Mouse (Mus musculus) gastrocnemius, postnatal 14 days (tissue): Measurements from ENCODE around the gene Acot8. TPM values are rescaled to one million over a fixed set of nuclear protein-coding genes. Genes with fewer than 3 reads are reported as not detected.
"Not testable (repeated sequence)": the region's sequence is repeated elsewhere in the genome, so short reads cannot be mapped to it uniquely, and the experiment has no call there.

Experiments
- DNase-seq: peaks from one replicate; pipeline ENCODE4 v3.0.0; 2021; ENCODE audit warnings: mixed read lengths
- intact Hi-C: fragments of 180-260 bp; cut with DNase I; formaldehyde crosslinking; loops from one replicate; pipeline ENCODE4 v1.15.1; 2025; ENCODE audit warnings: low total_unique reads
- total RNA-seq, 2 experiments: library from RNA; stranded (reverse); gene quantifications; 2 replicates each; pipeline ENCODE4 v1.2.3; 2021

Acot8 gene
- total RNA-seq, 2 experiments from 2014 or later = 9.0 to 9.7 TPM

DNA sequence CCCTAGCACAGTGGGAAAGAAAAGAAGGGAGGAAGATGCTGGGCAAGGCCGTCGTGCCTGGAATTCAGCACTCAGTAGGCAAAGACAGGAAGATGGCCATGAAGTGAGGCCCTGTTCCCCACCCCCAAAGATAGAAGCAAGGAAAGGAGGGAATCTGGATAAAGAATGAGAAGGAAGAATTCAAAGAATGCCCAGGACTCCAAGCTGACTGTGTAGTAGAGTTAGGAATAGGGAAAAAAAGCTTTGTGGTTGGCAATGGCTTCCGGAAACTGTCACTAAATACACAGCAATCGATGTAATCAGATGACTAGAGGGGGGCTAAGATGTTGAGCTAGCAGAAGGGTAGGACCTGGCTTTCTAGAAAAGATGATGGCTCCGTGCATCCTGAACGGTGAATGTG is 12.5 kb upstream of the Acot8 start:
- intact Hi-C loops = no loop called here

DNA sequence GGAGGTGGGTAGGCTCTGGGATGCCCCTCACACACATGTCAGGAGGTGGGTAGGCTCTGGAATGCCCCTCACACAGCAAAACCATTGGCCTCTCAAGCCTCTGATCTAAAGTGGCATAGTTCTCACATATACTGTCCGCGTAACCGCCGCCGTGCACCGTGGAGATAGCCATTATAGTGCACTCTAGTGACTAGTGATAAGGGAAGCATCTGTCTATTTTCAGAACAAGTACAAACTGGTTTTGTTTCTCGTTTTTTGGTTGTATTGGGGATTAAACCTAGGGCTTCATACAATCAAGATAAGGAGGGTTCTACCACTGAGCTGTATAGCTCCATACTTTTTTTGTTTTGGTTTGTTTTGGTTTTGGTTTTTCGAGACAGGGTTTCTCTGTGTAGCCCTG is 11.1 kb upstream of the Acot8 start:
- intact Hi-C loops = no loop called here

More for the DNA sequence above, 12.5 kb upstream of the Acot8 start:
- DNase-seq = no peak

DNA sequence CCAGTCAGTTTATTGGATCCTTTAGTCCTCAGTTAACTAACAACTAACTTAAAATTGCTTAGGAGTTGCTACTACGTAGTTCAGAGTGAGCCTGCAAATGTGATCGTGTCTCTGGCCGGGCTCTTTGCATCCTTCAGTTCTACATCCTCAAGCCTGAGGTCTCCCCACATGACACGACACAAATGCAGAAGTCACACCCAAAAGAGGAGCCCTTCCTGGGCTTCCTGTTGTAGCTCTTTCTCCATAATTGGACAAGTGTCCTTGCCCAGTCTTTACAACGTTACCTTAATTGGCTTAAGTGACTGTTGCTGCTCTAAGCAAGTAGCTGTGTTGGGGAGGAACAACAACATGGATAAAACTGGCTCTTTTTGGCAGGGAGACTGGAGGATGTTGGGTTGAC is 10.7 kb upstream of the Acot8 start:
- intact Hi-C loops = no loop called here
- DNase-seq = no peak

More for the DNA sequence above, 11.1 kb upstream of the Acot8 start:
- no peak for DNase-seq

DNA sequence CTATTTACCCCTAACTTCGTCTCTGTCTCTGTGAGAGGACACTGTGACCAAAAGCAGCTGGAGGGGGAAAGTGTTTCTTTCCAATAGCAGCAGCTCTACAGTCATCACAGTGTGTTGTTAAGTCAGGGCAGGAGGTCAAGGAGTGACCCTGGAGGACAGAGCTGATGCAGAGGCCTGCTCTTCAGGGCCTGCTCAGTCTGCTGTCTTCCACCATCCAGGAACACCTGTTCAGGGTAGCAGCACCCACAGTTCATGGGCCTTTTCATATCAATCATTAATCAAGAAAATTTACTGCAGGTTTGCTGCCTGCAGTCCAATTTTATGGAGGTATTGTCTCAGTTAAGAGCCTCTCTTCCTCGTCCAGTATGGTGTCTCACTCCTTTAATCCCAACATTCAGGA is 8.9 kb upstream of the Acot8 start:
- no peak for DNase-seq
- intact Hi-C loops = no loop called here

DNA sequence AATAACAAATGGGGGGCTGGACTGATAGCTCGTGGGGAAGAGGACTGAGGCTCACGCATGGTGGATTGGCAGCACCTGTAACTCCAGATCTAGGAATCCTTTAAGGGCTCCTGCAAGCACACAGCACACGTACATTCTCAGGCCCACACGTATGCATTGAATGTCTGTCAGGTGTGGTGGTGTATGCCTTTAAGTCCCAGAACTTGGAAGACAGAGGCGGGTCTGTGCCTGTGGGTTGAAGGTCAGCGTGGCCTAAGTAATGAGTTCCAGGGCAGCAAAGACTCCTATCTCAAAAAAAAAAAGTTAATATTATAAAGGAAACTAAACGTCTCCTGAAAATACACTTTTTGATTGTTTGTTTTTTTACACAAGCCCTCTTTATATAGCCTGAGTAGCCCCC is 1.9 kb upstream of the Acot8 start:
- no peak for DNase-seq
- intact Hi-C loops = no loop called here

DNA sequence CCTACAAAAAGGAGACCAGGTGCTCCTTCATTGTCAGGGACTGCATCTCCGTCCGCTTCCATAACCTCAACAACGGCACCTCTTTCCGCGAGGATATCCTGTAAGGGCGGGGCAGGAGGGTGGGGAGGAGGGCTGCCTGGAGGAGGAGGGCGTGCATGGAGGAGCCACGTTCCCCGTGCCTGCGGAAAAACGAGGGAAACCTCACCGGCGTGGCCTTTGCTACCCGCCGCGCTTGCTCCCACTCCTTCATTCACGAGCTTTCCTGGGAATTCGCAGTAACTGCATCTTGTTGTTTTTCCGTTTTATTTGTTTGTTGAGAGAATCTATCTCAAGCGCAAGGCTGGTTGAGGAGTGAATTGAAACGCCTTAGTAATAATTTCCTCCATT is 643 bp upstream of the Acot8 start:
- no peak for DNase-seq
- intact Hi-C loops = no loop called here

DNA sequence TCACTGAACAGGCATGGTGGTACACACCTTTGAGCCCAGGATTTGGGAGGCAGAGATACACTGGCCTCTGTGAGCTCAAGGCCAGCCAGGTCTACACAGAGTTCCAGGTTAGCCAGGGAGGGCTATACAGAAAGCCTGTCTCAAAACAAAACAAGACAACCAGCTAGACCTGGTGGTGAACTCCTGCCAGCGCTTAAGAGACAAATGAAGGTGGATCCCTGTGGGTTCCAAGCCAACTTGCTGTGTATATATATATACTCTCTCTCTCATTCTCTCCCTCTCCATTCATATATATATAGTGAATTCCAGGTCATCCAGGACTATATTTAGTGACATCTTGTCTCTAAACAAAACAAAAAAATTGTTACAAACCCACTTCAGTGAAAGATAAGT is 765 bp downstream of the Acot8 start:
- intact Hi-C loops = no loop called here
- no peak for DNase-seq

DNA sequence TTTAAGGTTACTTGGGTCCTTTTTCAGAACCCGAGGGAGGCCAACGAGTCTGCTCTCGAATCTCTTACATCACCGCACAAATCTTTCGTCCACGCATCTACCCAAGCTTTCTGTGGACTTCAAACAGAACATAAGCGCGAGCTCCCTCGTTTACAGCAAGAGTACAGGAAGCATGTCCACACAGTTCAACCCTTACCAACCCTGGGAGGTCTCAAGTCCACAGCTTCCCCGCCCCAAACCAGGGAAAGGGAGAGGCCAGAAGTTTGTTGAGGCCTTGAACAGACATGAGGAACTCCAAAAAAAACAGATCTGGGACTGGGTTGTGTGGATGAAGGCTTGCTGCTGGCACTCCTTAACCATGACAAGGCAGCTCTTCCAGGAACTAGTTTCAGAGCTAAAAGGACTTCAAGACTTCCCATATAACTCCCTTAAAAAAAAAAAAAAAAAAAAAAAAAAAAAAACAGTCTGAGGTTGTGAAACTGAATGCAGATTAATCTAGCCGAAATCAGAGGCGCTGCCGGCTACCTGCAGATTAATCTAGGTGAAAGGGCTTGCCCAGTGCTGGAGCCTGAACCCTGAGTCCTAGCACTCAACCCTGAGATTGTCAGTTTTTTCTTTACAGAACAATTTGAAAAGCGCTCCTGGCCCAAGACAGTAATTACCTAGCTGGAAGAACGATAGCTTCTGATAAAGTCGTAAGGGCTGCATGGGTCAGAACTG is 1.3 kb downstream of the Acot8 start:
- intact Hi-C loops = no loop called here
- no peak for DNase-seq

DNA sequence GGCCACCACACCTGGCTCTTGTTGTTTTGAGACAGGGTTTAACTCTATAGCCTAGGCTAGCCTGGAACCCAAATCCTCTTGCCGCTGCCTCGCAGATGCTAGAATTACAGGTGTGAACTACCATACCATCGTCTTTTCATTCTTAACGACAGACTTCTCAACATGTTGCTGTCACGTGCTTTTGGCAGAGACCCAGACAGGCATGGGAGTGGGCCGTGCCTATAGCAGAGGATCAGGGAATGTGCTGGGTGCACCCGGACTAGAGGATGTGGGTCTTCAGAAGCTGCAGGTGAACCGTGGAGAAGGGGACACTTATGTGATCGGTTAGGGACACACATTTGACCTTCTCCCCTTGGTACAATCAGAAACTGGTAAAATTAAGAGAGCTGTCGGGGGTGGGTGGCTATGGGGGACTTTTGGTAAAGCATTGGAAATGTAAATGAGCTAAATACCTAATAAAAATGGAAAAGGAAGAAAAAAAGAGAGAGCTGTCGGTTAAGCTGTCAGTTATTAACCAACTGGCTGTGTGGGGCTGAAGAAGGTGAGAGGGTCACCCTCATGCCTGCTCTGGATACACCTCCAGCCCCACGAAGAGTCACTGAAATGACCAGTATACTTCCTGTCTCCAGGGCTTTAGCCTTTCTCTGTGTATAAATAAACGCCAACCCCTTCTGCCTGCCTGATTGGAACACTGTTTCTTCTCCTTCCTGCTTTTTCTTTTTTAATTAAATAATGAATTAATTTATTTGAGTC is 4.3 kb downstream of the Acot8 start:
- intact Hi-C loops = loop anchor here (2.0 kb wide), 1 partner anchor 124 kb away; no protein-coding TSS in a partner anchor
- DNase-seq = no peak

DNA sequence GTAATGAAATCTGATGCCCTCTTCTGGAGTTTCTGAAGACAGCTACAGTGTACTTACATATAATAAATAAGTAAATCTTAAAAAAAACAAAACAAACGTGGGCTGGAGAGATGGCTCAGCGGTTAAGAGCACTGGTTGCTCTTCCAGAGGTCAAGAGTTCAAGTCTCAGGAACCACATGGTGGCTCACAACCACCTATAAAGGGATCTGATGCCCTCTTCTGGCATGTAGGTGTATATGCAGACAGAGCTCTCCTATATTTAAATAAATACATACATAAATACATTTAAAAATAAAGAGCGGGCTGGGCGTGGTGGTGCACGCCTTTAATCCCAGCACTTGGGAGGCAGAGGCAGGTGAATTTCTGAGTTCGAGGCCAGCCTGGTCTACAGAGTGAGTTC is 6.1 kb downstream of the Acot8 start:
- DNase-seq, intact Hi-C loops: not testable (repeated sequence)

DNA sequence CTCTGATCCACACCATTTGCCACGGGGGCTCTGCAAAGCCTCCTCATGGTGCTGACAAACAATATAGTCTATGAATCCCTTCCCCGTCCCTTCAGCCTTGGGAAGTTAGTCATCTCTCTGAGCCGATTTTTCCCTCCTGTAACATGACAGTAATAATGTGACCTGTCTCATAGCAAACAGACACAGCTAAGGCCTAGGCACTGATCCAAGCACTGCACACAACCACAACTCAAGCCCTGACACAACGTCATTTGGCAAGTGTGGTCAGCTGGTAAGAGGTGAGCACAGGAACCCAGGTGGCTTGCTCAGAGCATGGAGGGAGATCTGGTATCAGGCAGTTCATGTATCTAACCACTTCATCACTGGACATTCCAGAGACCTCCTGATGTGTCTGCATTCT is 8.8 kb downstream of the Acot8 start:
- intact Hi-C loops = no loop called here

DNA sequence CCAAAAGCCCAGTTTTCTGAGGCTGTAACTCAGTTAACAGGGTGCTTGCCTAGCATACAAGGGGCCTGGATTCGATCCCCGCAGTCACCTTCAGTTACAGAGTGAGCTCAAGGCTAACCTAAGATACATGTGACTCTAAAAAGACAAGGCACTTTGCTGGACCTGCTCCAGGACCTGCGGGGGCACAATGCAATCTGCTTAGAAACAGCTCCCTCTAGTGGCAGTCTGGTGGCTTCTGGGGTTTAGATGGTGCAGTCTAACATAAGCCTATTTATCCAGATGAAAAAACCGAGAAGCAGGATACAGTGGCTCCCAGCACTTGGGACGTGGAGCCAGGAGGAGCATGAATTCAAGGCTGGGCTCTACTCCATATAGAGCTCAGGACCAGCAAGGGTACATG is 10.4 kb downstream of the Acot8 start:
- intact Hi-C loops = no loop called here

More for the DNA sequence above, 8.8 kb downstream of the Acot8 start:
- DNase-seq = no peak

DNA sequence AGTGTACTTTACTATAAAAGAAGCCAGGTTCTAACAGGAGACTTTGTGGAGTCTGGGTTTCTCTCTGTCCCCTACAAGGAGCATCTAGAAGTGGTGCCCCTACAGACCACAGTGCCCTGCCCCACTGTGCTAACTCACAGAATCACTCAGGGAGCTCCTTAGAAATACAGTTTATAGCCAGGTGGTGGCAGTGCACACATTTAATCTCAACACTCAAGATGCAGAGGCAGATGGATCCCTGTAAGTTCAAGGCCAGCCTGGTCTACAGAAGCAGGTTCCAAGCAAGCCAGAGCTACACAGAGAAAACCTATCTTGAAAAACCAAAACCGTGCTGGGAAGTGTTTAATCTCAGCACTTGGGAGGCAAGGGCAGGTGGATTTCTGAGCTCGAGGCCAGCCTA is 10.9 kb downstream of the Acot8 start:
- DNase-seq = no peak
- intact Hi-C loops = no loop called here

More for the DNA sequence above, 10.4 kb downstream of the Acot8 start:
- DNase-seq = peak; percentile 88

DNA sequence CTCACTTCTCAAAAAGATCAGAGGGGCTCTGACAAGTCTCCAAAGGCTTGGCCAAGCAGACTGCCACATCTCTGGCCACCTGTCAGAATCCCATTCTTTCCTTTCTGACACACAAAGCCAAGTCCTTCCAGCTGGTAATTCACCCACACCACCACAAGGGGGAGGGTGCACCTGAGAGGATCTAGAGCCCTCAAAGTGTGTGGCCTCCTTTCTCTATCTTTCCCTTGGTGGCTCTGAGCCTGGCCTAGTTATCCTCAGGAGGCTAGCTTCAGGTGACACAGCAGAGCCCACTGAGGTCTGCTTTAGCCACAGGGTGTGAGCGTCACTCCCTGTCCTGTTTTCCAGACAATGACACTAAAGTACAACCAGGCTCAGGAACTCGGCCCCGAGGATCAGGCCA is 11.4 kb downstream of the Acot8 start:
- intact Hi-C loops = no loop called here
- peak; percentile 52 for DNase-seq

DNA sequence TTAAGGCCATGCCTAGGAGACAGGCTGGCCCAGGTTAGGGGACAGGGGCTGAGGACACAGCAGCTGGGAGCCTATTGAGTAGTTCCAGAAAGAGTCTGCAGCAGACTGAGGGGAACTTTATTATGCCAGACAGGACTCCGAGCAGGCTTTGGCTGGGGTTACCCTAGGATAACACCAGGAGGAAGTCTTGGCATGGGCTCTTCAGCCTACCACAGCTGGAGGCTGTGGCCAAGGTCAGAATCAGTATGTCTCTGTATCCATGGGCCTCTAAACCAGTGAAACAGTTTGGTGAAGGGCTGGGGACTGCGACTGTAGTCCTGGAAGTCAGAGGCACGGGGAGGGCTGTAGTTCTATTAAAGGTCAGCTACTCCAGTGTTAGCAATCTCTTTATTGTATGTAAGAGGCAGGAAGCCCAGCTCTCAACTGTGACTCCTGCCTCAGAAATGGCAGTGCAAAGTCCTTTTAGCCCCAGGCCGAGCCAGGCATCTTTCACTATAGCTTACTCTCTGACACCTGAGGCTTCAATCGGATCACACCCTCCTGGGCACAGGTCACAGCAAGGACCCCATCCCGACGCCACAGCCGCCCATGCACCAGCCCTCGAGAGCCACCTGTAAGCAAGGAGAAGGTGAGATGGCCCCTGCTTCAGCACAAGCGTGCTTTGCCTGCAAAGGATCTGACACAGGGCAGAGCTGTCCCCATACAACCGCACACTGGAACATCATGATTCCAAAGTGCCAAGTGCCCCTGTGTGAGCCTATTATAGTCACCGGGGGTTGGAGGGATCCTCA is 12.1 kb downstream of the Acot8 start:
- no peak for DNase-seq
- intact Hi-C loops = no loop called here

DNA sequence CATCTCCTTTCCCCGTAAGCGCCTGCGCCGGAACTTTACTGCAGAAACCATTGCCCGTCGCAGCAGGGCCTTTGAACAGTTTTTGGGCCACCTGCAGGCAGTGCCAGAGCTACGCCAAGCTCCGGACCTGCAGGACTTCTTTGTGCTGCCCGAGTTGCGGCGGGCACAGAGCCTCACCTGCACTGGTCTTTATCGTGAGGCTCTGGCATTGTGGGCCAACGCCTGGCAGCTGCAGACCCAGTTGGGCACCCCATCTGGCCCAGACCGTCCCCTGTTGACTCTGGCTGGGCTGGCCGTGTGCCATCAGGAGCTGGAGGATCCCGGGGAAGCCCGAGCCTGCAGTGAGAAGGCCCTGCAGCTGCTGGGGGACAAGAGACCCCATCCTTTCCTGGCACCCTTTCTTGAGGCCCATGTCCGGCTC is 12.8 kb downstream of the Acot8 start:
- intact Hi-C loops = no loop called here
- no peak for DNase-seq

DNA sequence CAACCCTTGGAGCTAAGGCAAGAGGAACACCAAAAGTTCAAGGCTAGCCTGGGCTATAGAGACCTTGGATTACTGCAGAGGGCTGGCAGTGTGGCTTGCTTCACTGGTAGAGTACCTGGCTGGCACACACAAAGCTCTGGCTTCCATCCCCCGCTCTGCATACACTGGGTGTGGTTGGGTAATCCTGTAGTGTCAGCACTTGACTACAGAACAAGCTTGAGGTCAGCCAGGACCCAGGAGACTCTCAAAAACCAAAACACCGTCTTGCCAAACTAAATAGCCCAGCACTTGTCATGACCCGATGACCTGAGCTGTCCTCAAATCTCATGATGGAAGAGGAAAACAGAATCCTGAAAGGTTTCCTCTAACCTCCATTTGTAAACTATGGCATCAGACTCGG is 14.2 kb downstream of the Acot8 start:
- intact Hi-C loops = no loop called here
- no peak for DNase-seq

DNA sequence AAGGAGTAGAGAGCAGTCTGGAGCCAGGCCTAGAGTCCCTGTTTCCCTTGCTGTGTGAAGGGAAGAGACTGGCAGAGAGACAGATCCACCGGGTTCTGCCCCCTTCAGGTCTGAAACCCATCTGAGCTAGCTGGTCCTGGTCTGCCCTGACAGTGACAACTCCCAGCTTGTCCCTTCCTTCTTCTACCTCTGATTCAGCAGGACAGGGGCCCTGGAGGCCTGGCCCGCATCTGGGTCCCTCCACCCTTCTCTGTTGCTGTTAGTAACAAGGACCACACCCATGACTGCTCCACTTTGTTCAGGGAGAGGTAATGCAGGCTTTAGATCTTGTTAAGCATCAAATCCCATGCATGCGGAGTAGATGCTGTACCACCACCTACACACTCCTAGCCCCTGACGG is 16.3 kb downstream of the Acot8 start:
- intact Hi-C loops = no loop called here
- DNase-seq = no peak

DNA sequence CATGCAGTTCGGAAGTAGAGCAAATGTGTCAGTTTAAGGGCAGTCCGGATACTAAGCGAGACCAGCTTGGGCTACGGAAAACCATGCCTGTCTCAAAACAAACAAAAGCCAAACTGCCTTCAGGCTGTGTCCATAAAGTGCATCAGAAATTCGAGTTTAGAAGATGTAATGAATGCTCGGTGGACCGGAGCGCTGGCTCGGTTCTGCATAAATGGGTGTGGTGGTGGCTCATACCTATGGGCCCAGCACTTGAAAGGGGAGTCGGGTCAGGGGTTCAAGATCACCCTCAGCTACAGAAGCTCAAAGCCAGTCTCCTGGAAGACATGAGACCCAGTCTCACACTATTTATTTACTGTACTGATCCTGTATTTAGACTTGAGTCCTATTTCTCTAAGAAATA is 16.9 kb downstream of the Acot8 start:
- intact Hi-C loops = no loop called here
- no peak for DNase-seq

DNA sequence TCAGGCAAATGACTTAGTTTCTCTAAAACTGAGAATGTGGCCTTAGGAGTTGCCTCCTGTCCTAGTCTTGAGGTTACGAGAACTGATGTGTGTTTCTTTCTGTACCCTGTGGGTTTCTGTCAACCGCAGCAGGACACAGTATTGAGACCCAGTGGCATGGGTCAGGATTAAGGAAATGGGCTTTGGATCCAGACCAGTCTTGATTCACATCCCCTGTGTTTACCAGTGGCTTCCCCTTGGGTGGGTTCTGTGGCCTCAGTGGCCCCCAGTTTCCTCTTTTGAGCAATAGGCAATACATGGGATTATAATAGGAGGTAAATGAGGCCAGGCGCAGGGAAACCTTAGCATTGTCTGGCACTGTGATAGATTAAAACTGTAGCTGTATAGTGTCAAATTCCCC is 17.6 kb downstream of the Acot8 start:
- no peak for DNase-seq
- intact Hi-C loops = no loop called here
